Mouse (Mus musculus) ES-Bruce4 (cell line): ENCODE data around the gene Smc6.

Experiments
- CTCF ChIP-seq: IDR thresholded peaks from one replicate; pipeline ENCODE4 v1.8.1; 2011; ENCODE audit warnings: low read depth, low read length
- EP300 ChIP-seq: IDR thresholded peaks from 2 replicates; pipeline ENCODE4 v1.6.1; 2011; ENCODE audit warnings: low read depth, low read length; ENCODE audit not compliant: insufficient read depth
- POLR2A ChIP-seq: IDR thresholded peaks from one replicate; pipeline ENCODE4 v1.8.1; 2011; ENCODE audit warnings: low read length; ENCODE audit not compliant: insufficient read depth

DNA sequence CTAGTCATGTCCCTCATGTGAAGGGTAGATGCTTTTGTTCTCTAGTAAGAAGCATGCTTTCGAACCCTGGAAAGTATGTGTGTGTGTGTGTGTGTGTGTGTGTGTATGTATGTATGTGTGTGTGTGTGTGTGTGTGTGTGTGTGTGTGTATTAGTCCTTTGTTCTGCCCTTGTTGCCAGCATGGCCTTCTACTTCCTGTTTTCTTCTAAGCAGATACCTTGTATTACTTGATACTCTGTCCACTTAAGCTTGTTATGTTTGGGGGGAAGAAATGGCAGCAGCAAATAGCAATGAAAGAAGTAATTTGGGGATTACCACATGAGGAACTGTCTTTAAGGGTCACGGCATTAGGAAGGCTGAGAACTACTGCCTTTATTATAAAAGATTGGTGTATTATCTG lies 10.9 kb downstream of the Smc6 start:
- TF ChIP-seq CTCF (no peak), POLR2A (no peak), EP300 (no peak)
